Mouse (Mus musculus): ENCODE results near the gene Nhsl2. TPM values are rescaled to one million over a fixed set of nuclear protein-coding genes. Genes with fewer than 3 reads are reported as not detected.

Gene Nhsl2
- polyA plus RNA-seq, 1 experiment from 2014 or later = 1.6 TPM

- no peaks in the 10 kb centered on the region for H3K36me3 ChIP-seq (replicated peaks)
- H3K4me3 ChIP-seq (replicated peaks) = no peak overlapping the region
- ATAC-seq (ENCODE audit: insufficient read depth) = peak; percentile 63; the same call in 1 of the 2 replicates
- no peaks in the 10 kb centered on the region for H3K4me1 ChIP-seq (replicated peaks)
- peaks cover 30% of the 10 kb centered on the region; the same call in 1 of the 2 replicates for H3K27me3 ChIP-seq
- no peak overlapping the region for H3K27ac ChIP-seq (replicated peaks)
- no peaks in the 10 kb centered on the region for H3K9me3 ChIP-seq (replicated peaks)
- H3K9ac ChIP-seq = no peak overlapping the region
- whole genome bisulfite sequencing (ENCODE audit: insufficient replicate concordance) = 15% methylated on average over 3 of the region's 3 CpGs
- H3K4me2 ChIP-seq = no peak overlapping the region
Observed at GRCm38 (mm10) chrX:101874147-101874546, 25.0 kb downstream of the Nhsl2 start.

- Histone ChIP-seq H3K9me3 (replicated peaks) (no peaks in the 10 kb centered on the region), H3K4me2 (no peak overlapping the region), H3K4me1 (replicated peaks) (no peaks in the 10 kb centered on the region), H3K4me3 (replicated peaks) (no peak overlapping the region), H3K27me3 (peaks cover 32% of the 10 kb centered on the region), H3K27ac (replicated peaks) (no peak overlapping the region), H3K9ac (no peak overlapping the region), H3K36me3 (replicated peaks) (no peaks in the 10 kb centered on the region)
- WGBS (ENCODE audit: insufficient replicate concordance) = 19% methylated on average over 2 of the region's 2 CpGs
- ATAC-seq (ENCODE audit: insufficient read depth) = no peak
Observed at GRCm38 (mm10) chrX:101874901-101875300, 25.7 kb downstream of the Nhsl2 start.

GRCm38 (mm10) chrX:101876136-101876535 is 27.0 kb downstream of the Nhsl2 start:
- Histone ChIP-seq H3K9me3 (replicated peaks) (no peaks in the 10 kb centered on the region), H3K27ac (replicated peaks) (no peak overlapping the region), H3K4me2 (no peak overlapping the region), H3K36me3 (replicated peaks) (no peaks in the 10 kb centered on the region), H3K9ac (no peak overlapping the region), H3K4me3 (replicated peaks) (no peak overlapping the region), H3K27me3 (peaks cover 41% of the 10 kb centered on the region), H3K4me1 (replicated peaks) (no peaks in the 10 kb centered on the region)
- no peak for ATAC-seq (ENCODE audit: insufficient read depth)
- WGBS (ENCODE audit: insufficient replicate concordance) = 37% methylated on average over 2 of the region's 2 CpGs

- WGBS (ENCODE audit: insufficient replicate concordance) = 68% methylated on average over 4 of the region's 4 CpGs
- no peak overlapping the region for H3K4me3 ChIP-seq (replicated peaks)
Observed at GRCm38 (mm10) chrX:101877840-101878239, 28.7 kb downstream of the Nhsl2 start.

GRCm38 (mm10) chrX:101878546-101878945 is 29.4 kb downstream of the Nhsl2 start:
- no peak for ATAC-seq (ENCODE audit: insufficient read depth)
- H3K9me3 ChIP-seq (replicated peaks) = no peaks in the 10 kb centered on the region
- H3K4me2 ChIP-seq = no peak overlapping the region
- H3K27ac ChIP-seq (replicated peaks) = no peak overlapping the region
- H3K4me3 ChIP-seq (replicated peaks) = no peak overlapping the region
- H3K9ac ChIP-seq = no peak overlapping the region
- 33% methylated on average over 4 of the region's 4 CpGs for WGBS (ENCODE audit: insufficient replicate concordance)
- no peaks in the 10 kb centered on the region for H3K4me1 ChIP-seq (replicated peaks)
- peaks cover 46% of the 10 kb centered on the region for H3K27me3 ChIP-seq
- H3K36me3 ChIP-seq (replicated peaks) = no peaks in the 10 kb centered on the region

More at GRCm38 (mm10) chrX:101877840-101878239, 28.7 kb downstream of the Nhsl2 start:
- no peaks in the 10 kb centered on the region for H3K4me1 ChIP-seq (replicated peaks)
- ATAC-seq (ENCODE audit: insufficient read depth) = no peak
- no peaks in the 10 kb centered on the region for H3K36me3 ChIP-seq (replicated peaks)
- peaks cover 46% of the 10 kb centered on the region for H3K27me3 ChIP-seq
- H3K4me2 ChIP-seq = no peak overlapping the region
- H3K9me3 ChIP-seq (replicated peaks) = no peaks in the 10 kb centered on the region
- no peak overlapping the region for H3K9ac ChIP-seq
- no peak overlapping the region for H3K27ac ChIP-seq (replicated peaks)

- H3K9me3 ChIP-seq (replicated peaks) = no peaks in the 10 kb centered on the region
- no peak overlapping the region for H3K4me2 ChIP-seq
- ATAC-seq (ENCODE audit: insufficient read depth) = no peak
- no peaks in the 10 kb centered on the region for H3K4me1 ChIP-seq (replicated peaks)
- no peak overlapping the region for H3K9ac ChIP-seq
- H3K4me3 ChIP-seq (replicated peaks) = no peak overlapping the region
- H3K27ac ChIP-seq (replicated peaks) = no peak overlapping the region
- peaks cover 27% of the 10 kb centered on the region for H3K27me3 ChIP-seq
- 40% methylated on average over 3 of the region's 3 CpGs for WGBS (ENCODE audit: insufficient replicate concordance)
- no peaks in the 10 kb centered on the region for H3K36me3 ChIP-seq (replicated peaks)
Observed at GRCm38 (mm10) chrX:101882141-101882751, 33.1 kb downstream of the Nhsl2 start.

- WGBS (ENCODE audit: insufficient replicate concordance) = 37% methylated on average over 4 of the region's 4 CpGs
- H3K4me3 ChIP-seq (replicated peaks) = no peak overlapping the region
- ATAC-seq (ENCODE audit: insufficient read depth) = no peak
- H3K4me1 ChIP-seq (replicated peaks) = no peaks in the 10 kb centered on the region
- no peaks in the 10 kb centered on the region for H3K9me3 ChIP-seq (replicated peaks)
- H3K9ac ChIP-seq = no peak overlapping the region
- no peaks in the 10 kb centered on the region for H3K36me3 ChIP-seq (replicated peaks)
- H3K4me2 ChIP-seq = no peak overlapping the region
- H3K27ac ChIP-seq (replicated peaks) = no peak overlapping the region
- peaks cover 3% of the 10 kb centered on the region; the same call in 1 of the 2 replicates for H3K27me3 ChIP-seq
Observed at GRCm38 (mm10) chrX:101889384-101889783, 40.2 kb downstream of the Nhsl2 start.

- H3K9ac ChIP-seq = no peak overlapping the region
- no peak overlapping the region for H3K4me3 ChIP-seq (replicated peaks)
- H3K9me3 ChIP-seq (replicated peaks) = no peaks in the 10 kb centered on the region
- H3K27ac ChIP-seq (replicated peaks) = no peak overlapping the region
- H3K36me3 ChIP-seq (replicated peaks) = no peaks in the 10 kb centered on the region
- no peaks in the 10 kb centered on the region for H3K4me1 ChIP-seq (replicated peaks)
- ATAC-seq (ENCODE audit: insufficient read depth) = peak; percentile 31
- H3K27me3 ChIP-seq = peaks cover 3% of the 10 kb centered on the region; the same call in 1 of the 2 replicates
- no peak overlapping the region for H3K4me2 ChIP-seq
- 40% methylated on average over 4 of the region's 4 CpGs for WGBS (ENCODE audit: insufficient replicate concordance)
Observed at GRCm38 (mm10) chrX:101889813-101890469, 40.8 kb downstream of the Nhsl2 start.

GRCm38 (mm10) chrX:101893796-101894195 is 44.6 kb downstream of the Nhsl2 start:
- H3K9ac ChIP-seq = no peak overlapping the region
- ATAC-seq (ENCODE audit: insufficient read depth) = no peak
- H3K36me3 ChIP-seq (replicated peaks) = no peaks in the 10 kb centered on the region
- H3K4me3 ChIP-seq (replicated peaks) = no peak overlapping the region
- no peak overlapping the region for H3K27ac ChIP-seq (replicated peaks)
- peaks cover 14% of the 10 kb centered on the region; the same call in 1 of the 2 replicates for H3K27me3 ChIP-seq
- H3K4me1 ChIP-seq (replicated peaks) = no peaks in the 10 kb centered on the region
- no peak overlapping the region for H3K4me2 ChIP-seq
- 61% methylated on average over 7 of the region's 7 CpGs for WGBS (ENCODE audit: insufficient replicate concordance)
- no peaks in the 10 kb centered on the region for H3K9me3 ChIP-seq (replicated peaks)

GRCm38 (mm10) chrX:101898341-101898740 is 49.2 kb downstream of the Nhsl2 start:
- WGBS (ENCODE audit: insufficient replicate concordance) = 25% methylated on average over 4 of the region's 4 CpGs
- ATAC-seq (ENCODE audit: insufficient read depth) = no peak
- Histone ChIP-seq H3K4me2 (no peak overlapping the region), H3K36me3 (replicated peaks) (no peaks in the 10 kb centered on the region), H3K4me1 (replicated peaks) (no peaks in the 10 kb centered on the region), H3K9ac (no peak overlapping the region), H3K9me3 (replicated peaks) (no peaks in the 10 kb centered on the region), H3K27me3 (peaks cover 26% of the 10 kb centered on the region), H3K27ac (replicated peaks) (no peak overlapping the region), H3K4me3 (replicated peaks) (no peak overlapping the region)

- H3K36me3 ChIP-seq (replicated peaks) = no peaks in the 10 kb centered on the region
- H3K27me3 ChIP-seq = peaks cover 22% of the 10 kb centered on the region
- no peak overlapping the region for H3K27ac ChIP-seq (replicated peaks)
- no peak overlapping the region for H3K4me3 ChIP-seq (replicated peaks)
- H3K9me3 ChIP-seq (replicated peaks) = no peaks in the 10 kb centered on the region
- WGBS (ENCODE audit: insufficient replicate concordance) = 62% methylated on average over 7 of the region's 7 CpGs
- ATAC-seq (ENCODE audit: insufficient read depth) = no peak
- no peak overlapping the region for H3K9ac ChIP-seq
- H3K4me1 ChIP-seq (replicated peaks) = no peaks in the 10 kb centered on the region
- H3K4me2 ChIP-seq = no peak overlapping the region
Observed at GRCm38 (mm10) chrX:101901806-101902490, 52.8 kb downstream of the Nhsl2 start.

Measured in liver, embryonic 15.5 days (tissue).